Mouse (Mus musculus): ENCODE data around the gene Smpd2.

Smpd2 gene

GRCm38 (mm10) chr10:41489708-41490517, at the start of gene Smpd2, which contains the start of gene Ppil6:
Smpd2 (minus strand) TSS chr10:41490369.
Ppil6 (plus strand) TSS chr10:41490439.
- DNase-seq, result peak; percentile 91

GRCm38 (mm10) chr10:41538986-41539385, 48.8 kb upstream of the Smpd2 start:
- no peak for DNase-seq

GRCm38 (mm10) chr10:41537983-41538330, 47.8 kb upstream of the Smpd2 start:
- no peak for DNase-seq

- DNase-seq, result no peak
These were observed 47.2 kb upstream of the Smpd2 start for GRCm38 (mm10) chr10:41537226-41537982.

- DNase-seq, result no peak
These were observed 46.5 kb upstream of the Smpd2 start for GRCm38 (mm10) chr10:41536714-41537113.

GRCm38 (mm10) chr10:41535991-41536390, 45.8 kb upstream of the Smpd2 start:
- no peak for DNase-seq

- no peak for DNase-seq
These were observed 39.8 kb upstream of the Smpd2 start for GRCm38 (mm10) chr10:41529972-41530371.

- DNase-seq, result no peak
These were observed 35.5 kb upstream of the Smpd2 start for GRCm38 (mm10) chr10:41525696-41526095.

- no peak for DNase-seq
These were observed 33.2 kb upstream of the Smpd2 start for GRCm38 (mm10) chr10:41523386-41523785.

- DNase-seq, result no peak
These were observed 30.2 kb upstream of the Smpd2 start for GRCm38 (mm10) chr10:41520410-41520673.

GRCm38 (mm10) chr10:41519640-41520409, 29.7 kb upstream of the Smpd2 start:
- DNase-seq, result peak; percentile 44

- DNase-seq, result peak; percentile 89
These were observed 28.9 kb upstream of the Smpd2 start, which contains the start of gene Cd164 for GRCm38 (mm10) chr10:41518981-41519618. Cd164 (plus strand) TSS chr10:41519414.

- peak; percentile 65 for DNase-seq
These were observed 28.4 kb upstream of the Smpd2 start for GRCm38 (mm10) chr10:41518508-41518980.

GRCm38 (mm10) chr10:41514921-41515320, 24.8 kb upstream of the Smpd2 start:
- no peak for DNase-seq

GRCm38 (mm10) chr10:41514301-41514700, 24.1 kb upstream of the Smpd2 start:
- no peak for DNase-seq

- no peak for DNase-seq
These were observed 19.0 kb upstream of the Smpd2 start for GRCm38 (mm10) chr10:41509160-41509559.

GRCm38 (mm10) chr10:41505446-41505845, 15.3 kb upstream of the Smpd2 start:
- peak; percentile 53 for DNase-seq

- no peak for DNase-seq
These were observed 14.8 kb upstream of the Smpd2 start for GRCm38 (mm10) chr10:41504996-41505395.

- DNase-seq, result no peak
These were observed 10.8 kb upstream of the Smpd2 start for GRCm38 (mm10) chr10:41500941-41501340.

GRCm38 (mm10) chr10:41491111-41491510, 942 bp upstream of the Smpd2 start:
- no peak for DNase-seq

GRCm38 (mm10) chr10:41490518-41490873, 327 bp upstream of the Smpd2 start:
- no peak for DNase-seq

- DNase-seq, result no peak
These were observed 875 bp downstream of the Smpd2 start for GRCm38 (mm10) chr10:41489294-41489693.

- DNase-seq, result no peak
These were observed 1.3 kb downstream of the Smpd2 start for GRCm38 (mm10) chr10:41488877-41489276.
